Mouse (Mus musculus) C2C12 (cell line): ENCODE measurements around the gene Agtrap.

ENCODE experiments used
- CEBPB ChIP-seq: IDR thresholded peaks from one replicate; pipeline ENCODE4 v1.6.1; 2011; ENCODE audit warnings: low read depth, mild to moderate bottlenecking, control low read depth, moderate library complexity
- CTCF ChIP-seq: IDR thresholded peaks from one replicate; pipeline ENCODE4 v1.5.1; 2011; ENCODE audit not compliant: control insufficient read depth, insufficient read depth, insufficient read length

DNA sequence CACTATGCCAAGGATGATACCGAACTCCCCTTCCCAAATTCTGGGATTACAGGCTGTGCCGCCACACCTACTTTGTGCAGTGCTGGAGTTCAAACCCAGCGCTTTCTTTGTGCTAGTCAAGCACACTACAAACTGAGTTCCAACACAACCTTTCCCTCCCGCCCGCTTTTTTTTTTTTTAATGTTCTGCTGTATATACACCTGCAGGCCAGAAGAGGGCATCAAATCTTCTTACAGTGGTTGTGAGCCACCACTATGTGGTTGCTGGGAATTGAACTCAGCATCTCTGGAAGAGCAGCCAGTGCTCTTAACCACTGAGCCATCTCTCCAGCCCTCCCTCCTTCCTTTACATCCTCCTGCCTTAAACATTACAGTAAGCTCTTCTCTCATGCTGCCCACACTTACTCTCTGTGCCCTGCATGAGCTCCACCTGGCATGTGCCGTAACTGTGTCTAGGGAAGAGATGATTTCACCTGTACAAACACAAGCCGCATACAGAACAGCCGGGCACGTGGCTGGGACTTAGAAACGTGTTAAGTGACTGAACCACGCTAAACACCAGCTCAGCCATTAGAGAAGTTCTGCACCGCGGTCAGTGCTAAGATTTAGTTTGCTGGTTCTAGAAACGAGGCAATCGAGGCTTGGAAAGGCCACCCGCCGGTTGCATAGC lies 13.2 kb downstream of the Agtrap start:
- no peak for TF ChIP-seq CTCF
- no peak for TF ChIP-seq CEBPB
